Mouse (Mus musculus) fat pad, adult 2 months (tissue): ENCODE data around the gene Erbb2.

ENCODE experiments used
- DNase-seq: peaks from one replicate; pipeline ENCODE4 v3.0.0-alpha.2; 2011; ENCODE audit warnings: low read depth, low spot score; ENCODE audit errors: extremely low read depth

The Erbb2 gene

GRCm38 (mm10) chr11:98479940-98480497 lies 67.7 kb downstream of the Erbb2 start:
- no peak for DNase-seq

- DNase-seq, result peak; percentile 42
Observed at GRCm38 (mm10) chr11:98481231-98481630, 69.0 kb downstream of the Erbb2 start.

- no peak for DNase-seq
Observed at GRCm38 (mm10) chr11:98482067-98482466, 69.8 kb downstream of the Erbb2 start.

GRCm38 (mm10) chr11:98485749-98486148 lies 73.5 kb downstream of the Erbb2 start:
- no peak for DNase-seq
